Mouse (Mus musculus) midbrain, embryonic 14.5 days (tissue): ENCODE measurements around the gene Vmn2r120. TPM values are rescaled to one million over a fixed set of nuclear protein-coding genes. Genes with fewer than 3 reads are reported as not detected.
"Not testable (repeated sequence)": the region's sequence is repeated elsewhere in the genome, so short reads cannot be mapped to it uniquely, and the experiment has no call there.

ENCODE experiments used
- ATAC-seq: fragments of 200-750 bp; cut with Nextera tagmentation; 2 replicates; pipeline ENCODE4 v1.8.0; 2017; ENCODE audit warnings: moderate number of reproducible peaks, moderate library complexity; ENCODE audit not compliant: low FRiP score, low TSS enrichment
- DNase-seq: peaks from one replicate; pipeline ENCODE4 v3.0.0-alpha.2; 2015
- H3K27ac ChIP-seq: fragments of 300-500 bp; sonication (generic); replicated peaks from 2 replicates; pipeline ENCODE4 v1.5.1; 2014; ENCODE audit warnings: mild to moderate bottlenecking, low read depth, low read length, moderate library complexity
- H3K27me3 ChIP-seq: fragments of 300-500 bp; sonication (generic); 2 replicates; pipeline ENCODE4 v1.6.1; 2014; ENCODE audit warnings: low read length, control low read depth, mixed read lengths; ENCODE audit not compliant: control insufficient read depth, insufficient read depth
- H3K36me3 ChIP-seq: fragments of 300-500 bp; sonication (generic); 2 replicates; pipeline ENCODE4 v1.6.1; 2014; ENCODE audit warnings: low read length, control low read depth; ENCODE audit not compliant: control insufficient read depth, insufficient read depth
- H3K4me1 ChIP-seq: fragments of 300-500 bp; sonication (generic); 2 replicates; pipeline ENCODE4 v1.6.1; 2014; ENCODE audit warnings: mild to moderate bottlenecking, antibody characterized with exemption, low read length, control low read depth; ENCODE audit not compliant: control insufficient read depth, insufficient read depth
- H3K4me2 ChIP-seq: fragments of 300-500 bp; sonication (generic); 2 replicates; pipeline ENCODE4 v1.6.1; 2014; ENCODE audit warnings: mild to moderate bottlenecking, low read length, moderate library complexity
- H3K4me3 ChIP-seq: fragments of 300-500 bp; sonication (generic); replicated peaks from 2 replicates; pipeline ENCODE4 v1.5.1; 2014; ENCODE audit warnings: low read depth, low read length
- H3K9ac ChIP-seq: fragments of 300-500 bp; sonication (generic); replicated peaks from 2 replicates; pipeline ENCODE4 v1.6.1; 2014; ENCODE audit warnings: mild to moderate bottlenecking, low read length, moderate library complexity
- H3K9me3 ChIP-seq: fragments of 300-500 bp; sonication (generic); 2 replicates; pipeline ENCODE4 v1.6.1; 2016; ENCODE audit warnings: low read length, control low read depth, mixed read lengths; ENCODE audit not compliant: control insufficient read depth
- WGBS: fragments of 180-500 bp; shearing (Covaris S2); extraction: QIAGEN DNeasy Blood & Tissue Kit; methylation state at CpG from one replicate; pipeline ENCODE4 v1.1.7; 2014; 5-methylcytosine and 5-hydroxymethylcytosine counted together
- polyA plus RNA-seq: library from polyadenylated mRNA; unstranded; fragments of >200 nt; fragmentation: Nextera tagmentation; extraction: Ambion mirVana; gene quantifications from 2 replicates; pipeline ENCODE4 v1.2.1, GENCODE M21; 2014

Gene Vmn2r120
- polyA plus RNA-seq: not detected in 2 replicates

GRCm38 (mm10) chr17:57545405-57545804 lies at the start of gene Vmn2r120:
Vmn2r120 (minus strand) TSS chr17:57545505.
- no peak within 1 kb of the TSS for H3K4me2 ChIP-seq
- no peak within 1 kb of the TSS for H3K9ac ChIP-seq
- no peak within 1 kb of the TSS for H3K4me3 ChIP-seq
- ATAC-seq: no peak
- no peaks in the 10 kb centered on the region for H3K27me3 ChIP-seq
- H3K27ac ChIP-seq: no peak within 1 kb of the TSS
- WGBS: 89% methylated on average over 1 of the region's 1 CpGs
- H3K4me1 ChIP-seq: no peaks in the 10 kb centered on the region
- H3K9me3 ChIP-seq: no peaks in the 10 kb centered on the region
- no peaks in the 10 kb centered on the region for H3K36me3 ChIP-seq
- no peak for DNase-seq

- not testable (repeated sequence) for H3K4me3 ChIP-seq
Observed at GRCm38 (mm10) chr17:57587273-57587672, 42.0 kb upstream of the Vmn2r120 start.

GRCm38 (mm10) chr17:57574075-57574705 lies 28.9 kb upstream of the Vmn2r120 start:
- H3K27ac ChIP-seq: no peak overlapping the region
- H3K27me3 ChIP-seq: no peaks in the 10 kb centered on the region
- ATAC-seq (no peak), DNase-seq (peak; percentile 1)
- WGBS: 76% methylated on average over 16 of the region's 16 CpGs
- no peaks in the 10 kb centered on the region for H3K36me3 ChIP-seq
- no peak overlapping the region for H3K4me2 ChIP-seq
- no peaks in the 10 kb centered on the region for H3K4me1 ChIP-seq
- H3K9ac ChIP-seq: no peak overlapping the region
- no peaks in the 10 kb centered on the region for H3K9me3 ChIP-seq
- no peak overlapping the region for H3K4me3 ChIP-seq

More at GRCm38 (mm10) chr17:57587273-57587672, 42.0 kb upstream of the Vmn2r120 start:
- H3K36me3 ChIP-seq, H3K27me3 ChIP-seq, H3K9ac ChIP-seq, DNase-seq, H3K27ac ChIP-seq, H3K4me2 ChIP-seq, H3K9me3 ChIP-seq, H3K4me1 ChIP-seq, ATAC-seq: not testable (repeated sequence)
- WGBS: 77% methylated on average over 6 of the region's 6 CpGs

Other genes starting within 250 kb of the Vmn2r120 start
- 1.1 and 4.7 TPM in 2 replicates for gene Adgre1, start 186.8 kb downstream of the Vmn2r120 start, polyA plus RNA-seq
- not detected in 2 replicates for gene Gm21834, start 196.7 kb upstream of the Vmn2r120 start, polyA plus RNA-seq
- gene Cntnap5c, start 224.1 kb upstream of the Vmn2r120 start, polyA plus RNA-seq: 1.7 and 1.8 TPM in 2 replicates